Mouse (Mus musculus) cortical plate, adult 2 months (tissue): ENCODE measurements around the gene Tmem184a.

ENCODE experiments used
- CTCF ChIP-seq: fragments of 200-500 bp; IDR thresholded peaks from 2 replicates; pipeline ENCODE4 v1.5.1; 2011; ENCODE audit warnings: mild to moderate bottlenecking, control low read depth, low read length; ENCODE audit not compliant: insufficient read depth; ENCODE audit errors: extremely low read depth
- POLR2A ChIP-seq: fragments of 200-500 bp; IDR thresholded peaks from 2 replicates; pipeline ENCODE4 v1.6.1; 2011; ENCODE audit warnings: mild to moderate bottlenecking, low read length, control low read depth; ENCODE audit not compliant: insufficient read depth; ENCODE audit errors: extremely low read depth

DNA sequence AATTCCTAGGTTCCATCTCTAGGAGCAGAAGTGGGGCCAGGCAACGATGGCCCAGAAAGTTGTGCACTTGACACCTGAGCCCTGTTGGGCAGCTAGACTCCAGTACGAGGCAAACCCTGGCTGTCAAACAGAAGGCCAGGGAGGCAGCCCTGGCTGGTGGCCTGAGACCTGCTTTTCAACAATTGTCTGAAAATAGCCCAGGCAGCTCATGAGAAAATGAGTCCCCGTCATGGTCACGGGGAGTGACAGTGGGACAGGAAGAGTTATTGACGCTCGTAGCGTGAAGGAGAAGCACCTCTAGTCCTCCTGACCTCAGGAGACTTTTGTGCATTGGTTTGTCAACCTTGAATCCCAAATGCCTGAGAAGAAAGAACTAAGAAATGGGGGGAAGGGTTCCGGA is 38.3 kb downstream of the Tmem184a start:
- TF ChIP-seq CTCF = no peak
- TF ChIP-seq POLR2A = no peak
